Mouse (Mus musculus) myocyte (in vitro differentiated cells): ENCODE data around the gene Mt4.

Source experiments
- CEBPB ChIP-seq: IDR thresholded peaks from 2 replicates; pipeline ENCODE4 v1.6.1; 2011; ENCODE audit warnings: mild to moderate bottlenecking, moderate library complexity; ENCODE audit not compliant: poor library complexity, insufficient read depth, severe bottlenecking
- POLR2A ChIP-seq: IDR thresholded peaks from one replicate; pipeline ENCODE4 v1.6.1; 2011; ENCODE audit warnings: low read depth, mild to moderate bottlenecking, control low read depth, moderate library complexity; ENCODE audit not compliant: insufficient read length
- TCF12 ChIP-seq: IDR thresholded peaks from one replicate; pipeline ENCODE4 v1.6.1; 2011; ENCODE audit warnings: mild to moderate bottlenecking, control low read depth; ENCODE audit not compliant: poor library complexity, insufficient read depth, severe bottlenecking

DNA sequence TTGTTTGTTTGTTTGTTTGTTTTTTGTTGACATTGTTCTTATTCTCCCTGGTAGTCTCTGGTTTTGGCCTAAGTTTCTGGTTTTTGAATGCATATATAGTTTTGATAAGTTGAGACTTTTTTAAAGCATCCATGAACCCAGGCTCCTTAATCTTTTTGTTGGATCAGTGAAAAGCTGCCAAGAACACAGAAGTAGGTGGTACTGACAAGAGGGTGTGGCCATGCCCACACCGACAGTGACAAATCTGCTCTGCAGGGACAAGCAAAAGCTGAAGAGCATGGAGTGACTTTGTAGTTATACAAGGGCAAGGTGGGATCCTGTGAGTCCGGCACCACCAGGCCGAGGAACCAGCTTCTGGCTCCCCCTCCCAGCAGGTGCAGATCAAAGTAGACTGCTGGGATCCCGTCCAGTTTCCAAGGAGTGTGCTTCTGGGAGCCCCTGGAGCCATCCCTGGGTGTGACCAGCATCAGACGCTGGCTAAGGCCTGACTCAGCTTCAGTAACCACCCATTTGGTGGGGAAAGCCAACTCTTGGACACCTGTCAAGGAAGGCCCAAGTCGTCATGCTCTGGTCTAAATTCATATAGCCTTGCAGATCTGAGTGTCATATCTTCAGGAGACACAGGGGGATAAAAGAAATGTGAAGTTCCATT, 26.3 kb upstream of the Mt4 start:
- TF ChIP-seq CEBPB (no peak), POLR2A (no peak), TCF12 (no peak)
